Mouse (Mus musculus) layer of hippocampus, postnatal 36 days (tissue): ENCODE data around the gene Zfp37. TPM values are rescaled to one million over a fixed set of nuclear protein-coding genes. Genes with fewer than 3 reads are reported as not detected.
"Not testable (repeated sequence)": the region's sequence is repeated elsewhere in the genome, so short reads cannot be mapped to it uniquely, and the experiment has no call there.

Experiments used
- DNase-seq, 2 experiments: peaks; one replicate each; pipeline ENCODE4 v3.0.0; 2022
- total RNA-seq, 2 experiments: library from RNA; stranded (reverse); gene quantifications; 2 replicates each; pipeline ENCODE4 v1.2.3; 2021

Gene Zfp37
- total RNA-seq, 2 experiments from 2014 or later: 25.4 to 26.1 TPM

GRCm38 (mm10) chr4:62208696-62209380 is 22.0 kb downstream of the Zfp37 start:
- peak in 1 of 2 experiments; percentile 17 for DNase-seq

GRCm38 (mm10) chr4:62207851-62208695 is 22.8 kb downstream of the Zfp37 start:
- peak; percentile 89 to 92 for DNase-seq

- no peak for DNase-seq
Measured at GRCm38 (mm10) chr4:62199923-62200529, 30.8 kb downstream of the Zfp37 start.

DNA sequence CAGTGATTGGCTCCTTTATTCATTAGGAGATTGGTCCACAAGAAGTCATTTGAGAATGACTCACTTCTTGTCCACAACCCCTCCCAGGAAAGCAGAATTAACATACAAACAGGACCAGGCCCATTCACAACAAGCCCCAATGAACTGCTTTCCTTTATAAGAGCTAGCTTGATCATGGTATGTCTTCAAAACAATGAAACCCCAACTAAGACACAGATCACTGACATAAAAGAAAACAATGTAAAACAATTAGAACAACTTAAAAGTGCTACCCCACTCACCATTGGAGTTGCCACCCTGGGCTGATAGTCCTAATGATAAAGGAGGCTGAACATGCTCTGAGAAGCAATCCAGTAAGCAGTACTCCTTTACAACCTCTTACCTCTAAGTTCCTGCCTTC is 42.1 kb downstream of the Zfp37 start:
- DNase-seq: no peak

DNA sequence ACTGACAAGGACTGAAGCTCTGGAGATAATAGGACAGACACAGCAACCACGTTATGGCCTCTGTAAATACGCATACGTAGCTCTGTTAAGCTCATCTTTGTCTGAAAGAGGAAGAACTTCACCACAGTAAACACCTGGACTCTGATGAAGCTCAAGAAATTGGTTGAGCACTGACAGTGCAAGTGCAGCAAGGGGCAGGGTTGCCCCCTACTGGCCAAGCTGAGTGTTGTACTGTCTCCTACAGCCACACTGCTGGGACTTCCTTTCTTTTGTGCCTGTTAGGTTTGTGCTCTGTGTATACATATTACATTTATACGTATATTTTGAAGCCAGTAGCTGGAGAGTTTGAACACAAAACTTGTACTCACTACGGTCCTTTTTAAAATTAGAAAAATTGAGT is 53.6 kb downstream of the Zfp37 start:
- no peak for DNase-seq

- no peak for DNase-seq
Measured at GRCm38 (mm10) chr4:62174471-62174870, 56.4 kb downstream of the Zfp37 start.

DNA sequence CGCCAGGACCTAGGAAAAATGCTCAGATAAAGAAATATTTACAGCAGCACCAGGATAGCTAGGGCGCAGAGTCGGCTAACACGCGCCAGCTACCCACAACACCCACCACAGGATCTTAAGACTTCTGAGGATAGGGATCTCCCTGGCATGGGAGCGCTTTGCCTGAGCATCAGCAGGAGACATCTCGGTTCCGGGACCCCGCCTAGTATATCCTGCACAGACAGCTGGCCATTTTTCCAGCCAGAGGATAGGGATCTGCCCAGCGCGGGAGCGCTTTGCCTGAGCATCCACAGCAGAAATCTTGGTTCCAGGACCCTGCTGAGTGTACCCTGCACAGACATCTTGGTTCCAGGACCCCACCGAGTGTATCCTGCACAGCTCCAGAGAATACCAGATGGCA is 63.2 kb downstream of the Zfp37 start:
- not testable (repeated sequence) for DNase-seq

- DNase-seq: no peak
Measured at GRCm38 (mm10) chr4:62158401-62158800, 72.4 kb downstream of the Zfp37 start.

DNA sequence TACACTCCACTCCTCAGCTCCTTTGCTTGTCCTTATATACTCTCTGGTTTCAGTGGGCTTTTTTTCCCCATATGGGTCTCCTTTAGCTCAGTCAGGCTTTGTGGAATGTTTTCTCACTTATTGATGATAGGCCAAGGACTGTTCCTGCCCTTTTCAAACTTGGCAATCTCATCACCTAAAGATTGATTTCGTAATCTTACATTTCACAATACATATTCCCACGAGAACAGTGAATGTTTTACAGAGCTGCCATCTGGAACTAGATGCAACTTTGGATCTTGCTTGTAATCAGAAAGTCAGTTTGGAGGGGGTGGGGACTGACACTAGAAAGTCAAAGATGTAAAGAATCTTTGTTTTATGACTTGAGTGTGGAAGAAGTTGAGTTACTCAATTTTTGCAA is 80.0 kb downstream of the Zfp37 start, which contains the start of gene Mup21:
Gene Mup21 (minus strand): TSS at position 53 of the 400 bp plus-strand sequence.
- no peak for DNase-seq

Other genes with a start within 250 kb of the Zfp37 start
- gene Mup20, start 176.9 kb downstream of the Zfp37 start, total RNA-seq: not detected
- gene Mup3, start 143.7 kb downstream of the Zfp37 start, total RNA-seq: not detected
- not detected for gene Mup21, start 80.2 kb downstream of the Zfp37 start, total RNA-seq
- 10 to 100 TPM in 1 of 2 experiments, 1 to 10 TPM in 1; 9.3 to 10.5 TPM for gene Slc31a2, start 31.5 kb upstream of the Zfp37 start, total RNA-seq
- gene Fkbp15, start 129.5 kb upstream of the Zfp37 start, total RNA-seq: 10 to 100 TPM; 36.9 to 41.0 TPM
- gene Slc31a1, start 129.7 kb upstream of the Zfp37 start, total RNA-seq: 10 to 100 TPM; 13.0 to 14.4 TPM
- 10 to 100 TPM; 47.5 to 51.8 TPM for gene Cdc26, start 177.6 kb upstream of the Zfp37 start, total RNA-seq
- gene Prpf4, start 177.8 kb upstream of the Zfp37 start, total RNA-seq: 10 to 100 TPM; 13.1 to 15.0 TPM
- gene Rnf183, start 204.2 kb upstream of the Zfp37 start, total RNA-seq: not detected
- 1 to 10 TPM; 7.8 to 8.6 TPM for gene Wdr31, start 239.8 kb upstream of the Zfp37 start, total RNA-seq
- gene Bspry, start 249.0 kb upstream of the Zfp37 start, total RNA-seq: under 1 TPM; 0.52 to 0.73 TPM